Mouse (Mus musculus): ENCODE measurements around the gene Ifitm10. TPM values are rescaled to one million over a fixed set of nuclear protein-coding genes. Genes with fewer than 3 reads are reported as not detected.

The Ifitm10 gene
- polyA plus RNA-seq, 1 experiment from 2014 or later, result 0.63 TPM

Other genes with a start within 250 kb of the Ifitm10 start
- not detected in 2 replicates for gene Gm39115, start 237.7 kb downstream of the Ifitm10 start, polyA plus RNA-seq (2016; fragmentation: Nextera tagmentation; extraction: Ambion mirVana)
- gene Gm45337, start 229.1 kb downstream of the Ifitm10 start, polyA plus RNA-seq (2016; fragmentation: Nextera tagmentation; extraction: Ambion mirVana), result not detected in 2 replicates
- not detected in 2 replicates for gene Gm29735, start 216.6 kb downstream of the Ifitm10 start, polyA plus RNA-seq (2016; fragmentation: Nextera tagmentation; extraction: Ambion mirVana)
- gene Gm4553, start 208.0 kb downstream of the Ifitm10 start, polyA plus RNA-seq (2016; fragmentation: Nextera tagmentation; extraction: Ambion mirVana), result not detected in 2 replicates
- not detected in 2 replicates for gene Krtap5-2, start 197.7 kb downstream of the Ifitm10 start, polyA plus RNA-seq (2016; fragmentation: Nextera tagmentation; extraction: Ambion mirVana)
- gene Gm10153, start 183.4 kb downstream of the Ifitm10 start, polyA plus RNA-seq (2016; fragmentation: Nextera tagmentation; extraction: Ambion mirVana), result not detected in 2 replicates
- not detected in 2 replicates for gene Krtap5-3, start 172.4 kb downstream of the Ifitm10 start, polyA plus RNA-seq (2016; fragmentation: Nextera tagmentation; extraction: Ambion mirVana)
- not detected in 2 replicates for gene Gm7579, start 161.9 kb downstream of the Ifitm10 start, polyA plus RNA-seq (2016; fragmentation: Nextera tagmentation; extraction: Ambion mirVana)
- not detected in 2 replicates for gene Krtap5-5, start 143.8 kb downstream of the Ifitm10 start, polyA plus RNA-seq (2016; fragmentation: Nextera tagmentation; extraction: Ambion mirVana)
- gene Gm40460, start 132.7 kb downstream of the Ifitm10 start, polyA plus RNA-seq (2016; fragmentation: Nextera tagmentation; extraction: Ambion mirVana), result not detected in 2 replicates
- not detected in 2 replicates for gene Gm2431, start 115.4 kb downstream of the Ifitm10 start, polyA plus RNA-seq (2016; fragmentation: Nextera tagmentation; extraction: Ambion mirVana)
- not detected in 2 replicates for gene Gm4559, start 99.4 kb downstream of the Ifitm10 start, polyA plus RNA-seq (2016; fragmentation: Nextera tagmentation; extraction: Ambion mirVana)
- gene Krtap5-1, start 76.6 kb downstream of the Ifitm10 start, polyA plus RNA-seq (2016; fragmentation: Nextera tagmentation; extraction: Ambion mirVana), result not detected in 2 replicates
- gene Krtap5-4, start 70.2 kb downstream of the Ifitm10 start, polyA plus RNA-seq (2016; fragmentation: Nextera tagmentation; extraction: Ambion mirVana), result not detected in 2 replicates
- gene Gm49369, start 8.9 kb upstream of the Ifitm10 start, polyA plus RNA-seq (2016; fragmentation: Nextera tagmentation; extraction: Ambion mirVana), result 0.56 TPM in 1 of 2 replicates, not detected in the other
- 163 and 183 TPM in 2 replicates for gene Ctsd, start 14.3 kb upstream of the Ifitm10 start, polyA plus RNA-seq (2016; fragmentation: Nextera tagmentation; extraction: Ambion mirVana)
- 0.56 TPM in 1 of 2 replicates, not detected in the other for gene Syt8, start 61.1 kb upstream of the Ifitm10 start, polyA plus RNA-seq (2016; fragmentation: Nextera tagmentation; extraction: Ambion mirVana)
- 0.66 TPM in 1 of 2 replicates, not detected in the other for gene Tnni2, start 68.1 kb upstream of the Ifitm10 start, polyA plus RNA-seq (2016; fragmentation: Nextera tagmentation; extraction: Ambion mirVana)
- gene Lsp1, start 87.1 kb upstream of the Ifitm10 start, polyA plus RNA-seq (2016; fragmentation: Nextera tagmentation; extraction: Ambion mirVana), result 9.8 and 11.1 TPM in 2 replicates
- gene Tnnt3, start 125.1 kb upstream of the Ifitm10 start, polyA plus RNA-seq (2016; fragmentation: Nextera tagmentation; extraction: Ambion mirVana), result 1.0 and 1.1 TPM in 2 replicates
- gene Mrpl23, start 158.9 kb upstream of the Ifitm10 start, polyA plus RNA-seq (2016; fragmentation: Nextera tagmentation; extraction: Ambion mirVana), result 10.3 and 15.0 TPM in 2 replicates

All from midbrain, embryonic 12.5 days (tissue).